Mouse (Mus musculus): ENCODE data around the gene Trim44. TPM values are rescaled to one million over a fixed set of nuclear protein-coding genes. Genes with fewer than 3 reads are reported as not detected.

Trim44 gene
- total and polyA plus RNA-seq, 3 experiments, result 21.7 to 55.3 (median 49.1) TPM

DNA sequence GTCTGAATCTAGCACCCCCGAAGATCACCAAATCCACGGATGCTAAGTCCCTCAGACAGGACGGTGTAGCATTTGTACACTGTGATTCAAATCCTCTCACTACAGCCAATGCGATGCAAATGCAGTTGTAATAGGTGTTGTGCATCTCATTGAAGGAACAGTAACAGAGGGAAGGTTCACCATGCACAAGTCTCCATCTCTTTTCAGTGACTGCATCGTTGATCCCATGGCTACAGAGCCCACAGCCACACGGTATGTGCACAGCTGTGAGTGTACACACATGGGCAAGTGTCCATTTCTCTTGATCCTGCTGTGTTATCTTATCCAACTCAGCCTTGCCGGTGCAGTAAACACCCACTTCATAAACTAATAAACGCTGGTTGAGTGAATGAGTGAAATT is 148.9 kb downstream of the Trim44 start:
- H3K4me1 ChIP-seq (ENCODE audit: control insufficient read depth in 1 of 2, insufficient read depth in 2 of 2, low read length in 2 of 2), result no peaks in the 10 kb centered on the region
- TF ChIP-seq GABPA (IDR thresholded peaks at IDR 0.05; ENCODE audit: low read depth, low read length) (no peak), MAFK (IDR thresholded peaks at IDR 0.05; ENCODE audit: borderline replicate concordance, low read depth, low read length) (no peak), JUND (IDR thresholded peaks at IDR 0.05; ENCODE audit: low read depth, low read length) (no peak), TCF12 (IDR thresholded peaks at IDR 0.05; ENCODE audit: low read depth, low read length) (no peak), EP300 (IDR thresholded peaks at IDR 0.05; ENCODE audit: low read depth in 1 of 2, low read length in 2 of 2) (no peak), NRF1 (IDR thresholded peaks at IDR 0.05; ENCODE audit: insufficient read depth, low read depth, low read length, poor library complexity, severe bottlenecking) (no peak), MAX (IDR thresholded peaks at IDR 0.05; ENCODE audit: low read length) (no peak), ZNF384 (IDR thresholded peaks at IDR 0.05; ENCODE audit: low read depth, low read length) (no peak), USF2 (IDR thresholded peaks at IDR 0.05; ENCODE audit: borderline replicate concordance in 1 of 2, insufficient read depth in 1 of 2, low read depth in 1 of 2, low read length in 2 of 2) (no peak), GATA1 (IDR thresholded peaks at IDR 0.05; ENCODE audit: low read depth, low read length) (no peak), UBTF (IDR thresholded peaks at IDR 0.05; ENCODE audit: borderline replicate concordance, insufficient read depth, low read depth, low read length) (no peak), CHD2 (IDR thresholded peaks at IDR 0.05; ENCODE audit: low read length) (no peak), POLR2A (IDR thresholded peaks at IDR 0.05; ENCODE audit: control insufficient read depth in 1 of 2, insufficient read depth in 1 of 2, low read depth in 1 of 2, low read length in 2 of 2, poor library complexity in 1 of 2) (no peak), MEF2A (IDR thresholded peaks at IDR 0.05; ENCODE audit: extremely low read depth, insufficient replicate concordance, low read depth, low read length, poor library complexity, severe bottlenecking) (no peak), POLR2AphosphoS5 (IDR thresholded peaks at IDR 0.05; ENCODE audit: borderline replicate concordance, low read depth, low read length) (no peak), HCFC1 (IDR thresholded peaks at IDR 0.05; ENCODE audit: low read depth, low read length) (no peak), RAD21 (IDR thresholded peaks at IDR 0.05; ENCODE audit: low read depth, low read length) (no peak)
- no peaks in the 10 kb centered on the region for H3K79me2 ChIP-seq (ENCODE audit: control insufficient read depth, insufficient read depth, low read length, poor library complexity)
- H3K36me3 ChIP-seq (ENCODE audit: control insufficient read depth in 1 of 2, insufficient read depth in 2 of 2, low read length in 2 of 2), result no peaks in the 10 kb centered on the region
- H3K4me3 ChIP-seq (ENCODE audit: control insufficient read depth in 1 of 2, insufficient read depth in 1 of 2, low read depth in 2 of 2, low read length in 2 of 2), result no peak overlapping the region
- H3K27ac ChIP-seq (ENCODE audit: control insufficient read depth, low read depth, low read length), result no peak overlapping the region
- no peak overlapping the region for H3K9ac ChIP-seq (ENCODE audit: control insufficient read depth, low read depth, low read length, poor library complexity, severe bottlenecking)
- H3K27me3 ChIP-seq (ENCODE audit: control insufficient read depth in 1 of 2, insufficient read depth in 2 of 2, low read length in 2 of 2), result peaks cover 0 to 5% of the 10 kb centered on the region in 2 experiments; a peak in 1 of 4 replicates
- DNase-seq (ENCODE audit: low read depth, low spot score), result no peak
- H3K9me3 ChIP-seq (replicated peaks; ENCODE audit: insufficient read depth, low read length), result no peaks in the 10 kb centered on the region

DNA sequence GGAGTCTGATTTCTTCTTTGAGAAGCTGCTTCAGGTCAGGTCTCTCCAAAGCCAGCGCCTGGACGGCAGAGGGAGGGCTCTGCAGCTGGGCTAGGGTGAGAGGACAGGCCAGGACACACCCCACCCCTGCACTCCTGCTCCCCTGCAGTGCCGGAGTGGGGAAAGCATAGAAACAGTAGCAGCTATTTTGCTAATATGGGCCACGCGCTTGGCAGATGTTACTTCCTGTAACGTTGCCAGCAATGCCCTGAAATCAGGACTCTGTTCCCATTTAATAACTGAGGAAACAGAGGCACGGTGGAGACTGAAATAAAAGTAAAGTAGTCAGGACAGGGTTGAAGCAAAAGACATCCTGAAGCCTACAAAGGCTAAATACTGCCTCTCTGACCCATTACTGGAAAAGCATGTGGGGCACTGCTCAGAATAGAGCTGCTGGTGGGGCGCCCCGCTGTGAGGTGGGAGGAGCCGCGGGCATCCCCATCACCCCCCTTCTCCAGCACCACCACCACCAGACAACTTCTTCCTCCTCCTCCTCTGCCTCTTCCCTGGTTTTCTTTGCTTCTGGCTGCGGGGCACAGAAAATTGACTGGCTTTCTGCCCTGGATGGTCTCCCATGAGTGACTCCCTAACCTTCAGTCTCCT is 149.5 kb downstream of the Trim44 start:
- Histone ChIP-seq H3K9me3 (replicated peaks; ENCODE audit: insufficient read depth, low read length) (no peaks in the 10 kb centered on the region), H3K9ac (ENCODE audit: control insufficient read depth, low read depth, low read length, poor library complexity, severe bottlenecking) (no peak overlapping the region), H3K27me3 (ENCODE audit: control insufficient read depth in 1 of 2, insufficient read depth in 2 of 2, low read length in 2 of 2) (peaks cover 0 to 5% of the 10 kb centered on the region in 2 experiments; a peak in 1 of 4 replicates), H3K36me3 (ENCODE audit: control insufficient read depth in 1 of 2, insufficient read depth in 2 of 2, low read length in 2 of 2) (no peaks in the 10 kb centered on the region), H3K4me1 (ENCODE audit: control insufficient read depth in 1 of 2, insufficient read depth in 2 of 2, low read length in 2 of 2) (no peaks in the 10 kb centered on the region), H3K4me3 (ENCODE audit: control insufficient read depth in 1 of 2, insufficient read depth in 1 of 2, low read depth in 2 of 2, low read length in 2 of 2) (no peak overlapping the region), H3K27ac (ENCODE audit: control insufficient read depth, low read depth, low read length) (no peak overlapping the region), H3K79me2 (ENCODE audit: control insufficient read depth, insufficient read depth, low read length, poor library complexity) (no peaks in the 10 kb centered on the region)
- TF ChIP-seq GABPA (IDR thresholded peaks at IDR 0.05; ENCODE audit: low read depth, low read length), result no peak
- no peak for TF ChIP-seq ZKSCAN1 (IDR thresholded peaks at IDR 0.05; ENCODE audit: low read depth, low read length)
- TF ChIP-seq SIN3A (IDR thresholded peaks at IDR 0.05; ENCODE audit: low read length), result no peak
- no peak for DNase-seq (ENCODE audit: low read depth, low spot score)
